Mouse (Mus musculus): ENCODE data around the gene Nkrf. TPM values are rescaled to one million over a fixed set of nuclear protein-coding genes. Genes with fewer than 3 reads are reported as not detected.

Gene Nkrf
- polyA plus RNA-seq (2017; shearing (Covaris generic)) = 2.5 TPM

GRCm38 (mm10) chrX:36902321-36903114 is at the start of gene Nkrf:
Gene Nkrf, minus strand, starts transcription at chrX:36902899.

GRCm38 (mm10) chrX:36873765-36874164 is 28.9 kb downstream of the Nkrf start, which contains the start of the genes Ube2a and C330007P06Rik:
Gene Ube2a, plus strand, starts transcription at chrX:36873900.
Gene C330007P06Rik, minus strand, starts transcription at chrX:36874111.

Other genes starting within 250 kb of the Nkrf start
- 0.53 TPM for gene Slc25a43, start 159.2 kb downstream of the Nkrf start, polyA plus RNA-seq (2017; shearing (Covaris generic))
- 823 TPM for gene Slc25a5, start 107.2 kb downstream of the Nkrf start, polyA plus RNA-seq (2017; shearing (Covaris generic))
- gene Ube2a, start 29.0 kb downstream of the Nkrf start, polyA plus RNA-seq (2017; shearing (Covaris generic)) = 133 TPM
- 29.6 TPM for gene C330007P06Rik, start 28.8 kb downstream of the Nkrf start, polyA plus RNA-seq (2017; shearing (Covaris generic))
- gene Sept6, start 88.9 kb upstream of the Nkrf start, polyA plus RNA-seq (2017; shearing (Covaris generic)) = 147 TPM
- not detected for gene Sowahd, start 145.9 kb upstream of the Nkrf start, polyA plus RNA-seq (2017; shearing (Covaris generic))
- gene Rpl39, start 182.5 kb upstream of the Nkrf start, polyA plus RNA-seq (2017; shearing (Covaris generic)) = 628 TPM
- 26.2 TPM for gene Upf3b, start 207.4 kb upstream of the Nkrf start, polyA plus RNA-seq (2017; shearing (Covaris generic))
- gene Nkap, start 223.9 kb upstream of the Nkrf start, polyA plus RNA-seq (2017; shearing (Covaris generic)) = 28.3 TPM